23 mouse cellular contexts compared by ENCODE assay signal in the genomic region with DNA sequence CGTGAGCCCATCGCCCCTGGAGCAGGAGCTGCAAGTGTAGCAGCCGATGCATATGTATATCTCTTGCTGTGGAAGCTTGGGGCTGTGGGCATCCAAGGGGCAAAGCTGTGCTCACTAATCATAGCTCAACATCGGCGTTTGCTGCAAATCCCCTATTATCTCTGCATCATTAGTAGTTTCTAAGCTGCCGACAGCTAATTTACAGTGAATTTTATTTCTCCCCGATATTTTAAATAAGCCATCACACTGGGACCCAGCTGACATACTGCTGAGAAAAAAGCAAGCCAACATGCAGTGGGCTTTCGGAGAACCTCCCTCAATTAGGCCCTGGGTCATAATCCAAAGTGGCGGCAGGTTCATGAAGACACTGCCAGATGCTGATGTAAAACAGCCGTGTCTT.
DNase-seq lines count a peak whose midpoint lies in the region; ATAC-seq and TF ChIP-seq lines count a peak whose summit lies in the region.
"Had no signal": no experiment of that assay in that cellular context is flagged by ENCODE, and none has a peak within 500 bp of the region (broad histone marks: within the 10 kb centered on the region; RNA-seq: fewer than 3 reads in every experiment).

No protein-coding gene starts in this region.

- 36% methylated on average over 10 of the region's 10 CpGs for WGBS in forebrain, embryonic 13.5 days
- 25% methylated on average over 10 of the region's 10 CpGs for WGBS in forebrain, postnatal 0 days
- 61% methylated on average over 10 of the region's 10 CpGs for WGBS in hindbrain, embryonic 13.5 days
- 87% methylated on average over 10 of the region's 10 CpGs for WGBS in hindbrain, embryonic 10.5 days
- 62% methylated on average over 10 of the region's 10 CpGs for WGBS in neural tube, embryonic 13.5 days
- 36% methylated on average over 10 of the region's 10 CpGs for WGBS in midbrain, embryonic 16.5 days

- no peak for TF ChIP-seq CTCF in forebrain, postnatal 0 days (IDR thresholded peaks at IDR 0.05; ENCODE audit: low read depth)

- no peak overlapping the region for H3K4me3 ChIP-seq in forebrain, embryonic 13.5 days
- H3K4me3 ChIP-seq in forebrain, postnatal 0 days (ENCODE audit: low read depth, low read length) = no peak overlapping the region
- H3K4me3 ChIP-seq in hindbrain, embryonic 13.5 days = no peak overlapping the region
- H3K4me3 ChIP-seq in hindbrain, embryonic 10.5 days = no peak overlapping the region
- H3K4me3 ChIP-seq in neural tube, embryonic 13.5 days = no peak overlapping the region
- no peak overlapping the region for H3K4me3 ChIP-seq in midbrain, embryonic 16.5 days (ENCODE audit: low read depth, low read length)
- H3K4me3 ChIP-seq: embryonic facial prominence, embryonic 12.5 days; forebrain, embryonic 12.5 days; heart, embryonic 13.5 days; hindbrain, embryonic 15.5 days had no signal

- no peaks in the 10 kb centered on the region for H3K36me3 ChIP-seq in forebrain, embryonic 13.5 days (ENCODE audit: poor library complexity, severe bottlenecking)
- no peaks in the 10 kb centered on the region for H3K36me3 ChIP-seq in forebrain, postnatal 0 days (ENCODE audit: insufficient read depth)
- H3K36me3 ChIP-seq in hindbrain, embryonic 13.5 days = no peaks in the 10 kb centered on the region
- no peaks in the 10 kb centered on the region for H3K36me3 ChIP-seq in hindbrain, embryonic 10.5 days
- no peaks in the 10 kb centered on the region for H3K36me3 ChIP-seq in neural tube, embryonic 13.5 days
- H3K36me3 ChIP-seq in midbrain, embryonic 16.5 days (ENCODE audit: control insufficient read depth, insufficient read depth, low read length) = no peaks in the 10 kb centered on the region
- H3K36me3 ChIP-seq: embryonic facial prominence, embryonic 12.5 days; forebrain, embryonic 12.5 days; G1E; heart, embryonic 13.5 days; hindbrain, embryonic 15.5 days had no signal

- no peak for ATAC-seq in forebrain, embryonic 13.5 days
- ATAC-seq in forebrain, postnatal 0 days = no peak
- ATAC-seq in hindbrain, embryonic 13.5 days (ENCODE audit: low FRiP score) = no peak
- no peak for ATAC-seq in neural tube, embryonic 13.5 days (ENCODE audit: low read depth)
- ATAC-seq in midbrain, embryonic 16.5 days = peak; percentile 39; the same call in 1 of the 2 replicates
- ATAC-seq: CD4-positive, CD25-positive, alpha-beta regulatory T cell, adult 4 months; inflammation-experienced regulatory T-cells, adult 6 months had no signal

- peaks cover 37% of the 10 kb centered on the region for H3K4me1 ChIP-seq in forebrain, embryonic 13.5 days
- peaks cover 13% of the 10 kb centered on the region; the same call in 1 of the 2 replicates for H3K4me1 ChIP-seq in forebrain, postnatal 0 days (ENCODE audit: insufficient read depth)
- H3K4me1 ChIP-seq in hindbrain, embryonic 13.5 days (replicated peaks) = peaks cover 15% of the 10 kb centered on the region
- peaks cover 6% of the 10 kb centered on the region; the same call in 1 of the 2 replicates for H3K4me1 ChIP-seq in hindbrain, embryonic 10.5 days (replicated peaks)
- H3K4me1 ChIP-seq in neural tube, embryonic 13.5 days (replicated peaks) = peaks cover 28% of the 10 kb centered on the region
- peaks cover 14% of the 10 kb centered on the region; the same call in 1 of the 2 replicates for H3K4me1 ChIP-seq in midbrain, embryonic 16.5 days (ENCODE audit: control insufficient read depth, insufficient read depth, low read length)
- H3K4me1 ChIP-seq: embryonic facial prominence, embryonic 12.5 days; heart, embryonic 13.5 days had no signal

- H3K27ac ChIP-seq in forebrain, embryonic 13.5 days = peak overlapping the region; percentile 7; the same call in 1 of the 2 replicates
- H3K27ac ChIP-seq in forebrain, postnatal 0 days (ENCODE audit: low read depth, low read length) = no peak overlapping the region
- peak overlapping the region; percentile 20 for H3K27ac ChIP-seq in hindbrain, embryonic 13.5 days
- H3K27ac ChIP-seq in hindbrain, embryonic 10.5 days = no peak overlapping the region
- H3K27ac ChIP-seq in neural tube, embryonic 13.5 days (replicated peaks) = peak overlapping the region; percentile 46; the same call in 1 of the 2 replicates
- H3K27ac ChIP-seq in midbrain, embryonic 16.5 days (ENCODE audit: low read length) = peak overlapping the region; percentile 45
- H3K27ac ChIP-seq: embryonic facial prominence, embryonic 12.5 days; forebrain, embryonic 12.5 days; heart, embryonic 13.5 days; hindbrain, embryonic 15.5 days had no signal

- H3K9me3 ChIP-seq in forebrain, embryonic 13.5 days (replicated peaks) = no peaks in the 10 kb centered on the region
- H3K9me3 ChIP-seq in forebrain, postnatal 0 days (ENCODE audit: low read length) = no peaks in the 10 kb centered on the region
- no peaks in the 10 kb centered on the region for H3K9me3 ChIP-seq in hindbrain, embryonic 13.5 days
- H3K9me3 ChIP-seq in hindbrain, embryonic 10.5 days = no peaks in the 10 kb centered on the region
- H3K9me3 ChIP-seq in neural tube, embryonic 13.5 days = no peaks in the 10 kb centered on the region
- H3K9me3 ChIP-seq in midbrain, embryonic 16.5 days (replicated peaks; ENCODE audit: control insufficient read depth, low read length, poor library complexity, severe bottlenecking) = no peaks in the 10 kb centered on the region
- H3K9me3 ChIP-seq: embryonic facial prominence, embryonic 12.5 days; forebrain, embryonic 12.5 days; heart, embryonic 13.5 days; hindbrain, embryonic 15.5 days had no signal

- H3K27me3 ChIP-seq in forebrain, embryonic 13.5 days = no peaks in the 10 kb centered on the region
- H3K27me3 ChIP-seq in forebrain, postnatal 0 days (ENCODE audit: insufficient read depth, low read length) = no peaks in the 10 kb centered on the region
- no peaks in the 10 kb centered on the region for H3K27me3 ChIP-seq in hindbrain, embryonic 13.5 days
- H3K27me3 ChIP-seq in hindbrain, embryonic 10.5 days (ENCODE audit: insufficient read depth, poor library complexity, severe bottlenecking) = no peaks in the 10 kb centered on the region
- H3K27me3 ChIP-seq in neural tube, embryonic 13.5 days = no peaks in the 10 kb centered on the region
- no peaks in the 10 kb centered on the region for H3K27me3 ChIP-seq in midbrain, embryonic 16.5 days (ENCODE audit: control insufficient read depth, insufficient read depth, low read depth, low read length)
- H3K27me3 ChIP-seq: embryonic facial prominence, embryonic 12.5 days; forebrain, embryonic 12.5 days; heart, embryonic 13.5 days; hindbrain, embryonic 15.5 days had no signal

- H3K9ac ChIP-seq in forebrain, embryonic 13.5 days = no peak overlapping the region
- no peak overlapping the region for H3K9ac ChIP-seq in forebrain, postnatal 0 days
- H3K9ac ChIP-seq in hindbrain, embryonic 13.5 days = no peak overlapping the region
- H3K9ac ChIP-seq in neural tube, embryonic 13.5 days = no peak overlapping the region
- H3K9ac ChIP-seq in midbrain, embryonic 16.5 days (ENCODE audit: low read depth, low read length) = peak overlapping the region; percentile 18; the same call in 1 of the 2 replicates
- H3K9ac ChIP-seq: embryonic facial prominence, embryonic 12.5 days; forebrain, embryonic 12.5 days; heart, embryonic 13.5 days; hindbrain, embryonic 15.5 days had no signal

- H3K4me2 ChIP-seq in forebrain, embryonic 13.5 days = no peak overlapping the region
- no peak overlapping the region for H3K4me2 ChIP-seq in forebrain, postnatal 0 days (ENCODE audit: low read depth)
- H3K4me2 ChIP-seq in hindbrain, embryonic 13.5 days = no peak overlapping the region
- no peak overlapping the region for H3K4me2 ChIP-seq in neural tube, embryonic 13.5 days
- H3K4me2 ChIP-seq in midbrain, embryonic 16.5 days (ENCODE audit: low read length) = no peak overlapping the region
- H3K4me2 ChIP-seq: embryonic facial prominence, embryonic 12.5 days; forebrain, embryonic 12.5 days; heart, embryonic 13.5 days; hindbrain, embryonic 15.5 days had no signal

- DNase-seq in forebrain, postnatal 0 days = no peak
- DNase-seq in hindbrain, embryonic 10.5 days (ENCODE audit: low spot score) = no peak
- DNase-seq in neural tube, embryonic 10.5 days (ENCODE audit: extremely low spot score, low spot score) = no peak
- DNase-seq in layer of hippocampus, postnatal 36 days = no peak
- DNase-seq: adrenal gland, adult 8-10 months; adrenal gland, postnatal 36 days; B cell, adult 2 months; cerebellum, adult 11 months; cerebellum, adult 9-10 months; cerebellum, postnatal 25 days; gastrocnemius, postnatal 14 days; heart, postnatal 4 days had no signal

Comparison
In these comparisons a context has a peak if more than half of its experiments do, and no peak if none do; other contexts are left out.
1. H3K27ac ChIP-seq: peak in forebrain, embryonic 13.5 days (single experiment), hindbrain, embryonic 13.5 days (single experiment), neural tube, embryonic 13.5 days (single experiment) and midbrain, embryonic 16.5 days (single experiment); none in forebrain, postnatal 0 days (single experiment) and hindbrain, embryonic 10.5 days (single experiment).